Mouse (Mus musculus) mature B cell (primary cell): ENCODE measurements around the gene Krt33b.

ENCODE experiments used
- in situ Hi-C: fragments of 300-500 bp; cut with MboI; formaldehyde crosslinking; loops from 2 replicates; pipeline ENCODE4 v1.14.3; 2019

The Krt33b gene

DNA sequence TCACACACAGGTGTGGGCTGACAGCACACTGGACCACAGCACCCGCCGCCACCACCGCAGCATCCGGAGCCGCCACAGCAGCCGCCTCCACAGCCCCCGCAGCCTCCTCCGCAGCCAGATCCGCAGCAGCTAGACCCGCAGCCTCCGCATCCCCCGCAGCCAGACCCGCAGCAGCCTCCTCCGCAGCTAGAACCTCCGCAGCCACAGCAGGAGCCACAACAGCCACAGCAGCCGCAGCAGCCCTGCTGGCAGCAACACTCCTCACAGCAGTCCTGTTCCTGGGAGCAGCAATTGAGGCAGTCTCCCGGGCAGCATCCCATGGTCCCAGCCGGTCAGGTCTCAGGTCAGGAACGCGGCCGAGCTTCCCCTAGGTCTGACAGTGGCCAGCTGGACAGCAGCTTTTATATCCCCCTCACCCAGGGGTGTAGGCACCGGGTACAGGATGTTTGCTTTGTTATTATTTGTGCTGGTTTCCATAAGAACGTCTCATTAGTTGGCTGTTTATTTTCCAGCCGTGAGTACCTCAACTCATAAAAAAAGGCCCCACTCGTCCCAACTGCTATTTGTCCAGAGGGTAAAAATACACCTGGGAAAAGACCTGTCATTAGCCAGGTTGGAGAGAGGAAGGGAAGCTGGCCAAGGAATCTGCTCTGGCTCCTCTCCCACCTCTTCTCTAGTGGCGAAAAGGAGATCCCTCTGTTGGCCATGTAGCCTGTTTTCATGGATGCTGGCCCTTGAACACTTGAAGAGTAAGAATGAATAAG lies 35.9 kb downstream of the Krt33b start, which contains the start of gene Krtap17-1:
Gene Krtap17-1, minus strand, starts transcription at position 375 of the 764 bp plus-strand sequence.
- in situ Hi-C loops = no loop called here

DNA sequence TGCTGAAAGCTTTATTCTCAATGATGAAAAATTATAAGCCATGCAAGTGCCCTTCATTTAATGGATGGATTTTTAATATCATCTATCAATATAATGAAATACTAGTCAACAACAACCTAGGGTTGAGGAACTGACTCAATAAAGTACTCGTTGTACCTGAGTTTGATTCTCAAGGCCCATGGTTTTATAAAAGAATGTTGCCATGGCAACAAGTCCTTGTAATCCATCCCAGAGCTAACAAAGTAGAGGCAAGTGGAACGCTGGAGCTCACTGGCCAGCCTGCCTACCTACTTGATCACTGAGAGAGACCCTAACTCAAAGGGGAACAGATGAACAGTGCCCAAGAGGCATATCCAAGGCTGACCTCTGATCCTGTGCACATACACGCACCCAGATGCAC lies 39.1 kb downstream of the Krt33b start:
- in situ Hi-C loops = no loop called here

DNA sequence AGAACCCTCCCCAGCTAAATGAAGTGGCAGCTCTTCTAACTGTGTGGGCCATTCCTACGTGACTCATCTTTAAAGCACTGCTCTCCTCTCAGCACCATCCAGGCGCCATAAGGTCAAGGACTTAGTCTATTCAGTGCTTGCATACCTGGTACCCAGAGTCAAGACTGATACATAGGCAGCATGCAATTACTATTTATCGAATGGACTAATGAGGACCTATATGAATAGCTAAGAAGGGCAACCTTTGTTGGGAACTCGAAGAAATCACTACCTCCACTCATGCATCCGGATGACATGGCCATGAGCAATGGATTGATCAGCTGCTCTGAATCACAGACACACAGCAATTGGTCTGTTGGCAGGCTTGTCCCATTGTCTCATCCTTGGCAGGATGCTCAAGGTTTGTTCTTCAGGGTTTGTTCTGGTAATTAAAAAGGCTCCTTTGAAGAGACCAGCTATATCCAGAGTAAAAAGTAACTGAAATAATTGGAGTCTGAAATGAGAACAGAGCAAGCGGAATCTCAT lies 39.7 kb downstream of the Krt33b start:
- in situ Hi-C loops = no loop called here

DNA sequence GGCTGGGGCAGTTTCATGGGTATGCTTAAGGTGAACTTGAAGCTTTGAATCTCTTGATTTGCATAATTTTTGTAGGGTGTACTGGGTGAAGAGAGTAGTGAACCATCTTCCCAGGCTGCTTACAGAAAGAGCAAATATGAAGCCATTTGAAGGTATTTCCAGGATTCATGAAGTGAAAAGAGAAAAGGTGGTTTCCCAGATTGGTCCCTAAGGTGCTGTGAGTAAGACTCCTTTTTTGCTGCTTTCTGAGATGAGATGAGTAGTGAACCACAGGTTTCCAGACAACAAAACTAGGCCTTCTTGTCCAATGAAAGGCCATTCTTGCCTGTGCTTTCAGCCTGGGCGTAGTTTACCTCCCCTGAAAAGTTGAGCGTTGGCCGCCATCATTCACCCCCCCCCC lies 41.1 kb downstream of the Krt33b start:
- in situ Hi-C loops = no loop called here

DNA sequence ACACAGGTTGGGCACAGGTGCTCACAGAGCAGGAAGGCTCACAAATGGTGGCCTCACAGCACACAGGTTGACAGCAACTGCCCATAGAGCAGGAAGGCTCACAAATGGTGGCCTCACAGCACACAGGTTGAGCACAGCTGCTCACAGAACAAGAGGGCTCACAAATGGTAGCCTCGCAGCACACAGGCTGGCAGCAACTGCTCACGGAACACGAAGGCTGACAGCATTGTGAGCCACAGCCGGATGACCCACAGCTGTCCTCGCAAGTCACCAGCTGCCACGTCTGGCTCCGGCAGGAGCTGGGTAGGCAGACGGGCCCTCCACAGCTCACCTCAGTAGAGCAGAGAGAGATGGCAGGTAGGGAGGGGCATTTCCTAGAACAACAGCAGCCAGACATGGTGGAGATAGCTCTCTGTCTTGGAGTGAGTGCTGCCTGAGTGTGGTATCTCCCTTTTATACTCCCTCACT lies 43.5 kb downstream of the Krt33b start, which contains the start of gene Krtap16-1:
Gene Krtap16-1, minus strand, starts transcription at position 418 of the 468 bp plus-strand sequence.
- in situ Hi-C loops = no loop called here

DNA sequence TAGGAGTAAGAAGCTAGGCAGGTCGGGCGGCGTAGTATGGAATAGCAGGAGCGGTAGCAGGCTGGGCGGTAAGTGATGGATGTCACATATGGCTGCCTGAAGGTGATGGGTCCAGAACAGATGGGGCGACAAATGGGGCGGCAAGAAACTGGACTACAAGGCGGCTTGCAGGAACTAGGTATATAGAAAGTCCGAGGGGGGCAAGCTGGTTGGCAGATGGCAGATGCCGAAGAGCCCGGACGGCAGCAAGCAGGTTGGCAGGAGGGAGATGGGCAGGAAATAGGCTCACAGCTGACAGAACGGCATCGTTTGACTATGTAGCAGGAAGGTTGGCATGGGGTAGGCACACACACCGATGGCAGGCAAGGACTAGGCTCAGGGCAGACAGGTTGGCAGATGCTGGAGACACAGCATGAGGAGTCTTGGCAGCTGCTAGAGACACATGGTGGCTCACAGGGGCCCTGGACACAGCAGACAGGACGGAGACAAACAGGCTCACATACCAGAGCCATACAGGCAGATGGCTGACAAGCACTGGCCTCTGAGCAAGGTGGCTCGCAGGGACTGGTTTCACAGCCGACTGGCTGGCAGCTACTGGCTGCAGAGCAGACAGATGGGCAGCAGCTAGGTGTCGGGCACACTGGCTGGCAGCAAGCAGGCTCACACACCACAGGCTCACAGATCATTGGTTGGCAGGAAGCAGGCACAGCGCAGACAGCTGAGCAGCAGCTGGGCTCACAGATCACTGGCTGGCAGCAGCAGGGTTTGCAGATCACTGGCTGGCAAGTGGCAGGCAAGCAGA lies 44.2 kb downstream of the Krt33b start:
- in situ Hi-C loops = no loop called here

DNA sequence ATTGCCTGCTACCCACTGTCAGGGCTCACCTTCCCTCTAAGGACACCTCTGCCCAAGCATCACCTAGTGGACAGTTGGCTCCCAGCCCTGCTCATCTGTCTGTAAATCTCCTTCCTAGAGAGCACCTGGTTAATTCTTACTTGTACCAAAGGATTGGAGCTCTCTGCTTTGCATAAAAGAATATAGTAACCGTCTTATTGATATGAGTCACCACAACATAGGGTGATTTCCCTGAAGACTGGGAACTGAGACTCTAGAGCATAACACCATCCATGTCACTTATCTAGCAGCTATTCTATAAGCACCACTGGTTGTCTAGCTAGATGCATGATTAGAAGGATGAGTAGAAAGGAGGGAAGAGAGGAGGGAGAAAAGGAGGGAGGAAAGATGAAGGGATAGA lies 46.2 kb downstream of the Krt33b start:
- in situ Hi-C loops = no loop called here

DNA sequence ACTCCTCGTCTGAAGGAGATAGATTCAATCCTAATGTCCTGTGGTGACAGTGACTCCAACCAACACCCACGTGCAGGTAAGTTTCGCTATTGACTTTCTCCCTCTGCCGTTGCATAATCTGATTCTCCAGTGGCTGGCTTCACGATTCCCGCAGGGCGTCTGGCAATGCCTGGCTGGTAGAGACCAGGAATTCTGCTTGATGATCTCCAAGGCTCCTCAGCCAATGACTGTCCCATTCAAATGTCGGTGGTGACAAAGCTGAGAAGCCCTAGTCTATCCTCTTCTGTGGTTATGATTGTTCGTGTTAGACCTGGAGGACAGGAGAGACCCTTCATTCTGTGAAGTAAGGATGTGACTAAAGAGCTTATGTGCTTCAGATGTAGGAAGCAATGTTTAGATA lies 46.9 kb downstream of the Krt33b start:
- in situ Hi-C loops = no loop called here

DNA sequence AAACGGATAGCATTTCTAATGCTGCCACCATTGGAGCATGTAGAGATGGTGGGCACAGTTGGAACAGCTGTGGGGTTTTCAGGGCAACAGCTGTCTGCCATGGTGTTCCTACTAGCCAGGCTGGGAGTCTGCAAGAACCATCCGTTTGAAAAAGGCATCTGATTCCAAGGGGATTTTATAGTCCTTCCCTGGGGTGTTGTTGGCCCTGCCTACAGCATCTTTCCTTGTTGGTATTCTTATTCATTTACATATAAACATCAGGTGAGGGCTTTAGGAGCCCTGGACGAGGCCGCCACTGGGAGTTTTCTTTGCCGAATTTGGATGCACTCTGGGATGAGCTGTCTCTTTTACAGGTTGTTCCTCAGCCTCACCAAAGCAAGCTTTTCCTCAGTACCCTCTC lies 50.7 kb downstream of the Krt33b start, which contains the start of gene Krtap29-1:
Gene Krtap29-1, minus strand, starts transcription at position 101 of the 400 bp plus-strand sequence.
- in situ Hi-C loops = no loop called here
